Mouse (Mus musculus): ENCODE data around the gene Plekhg1. TPM values are rescaled to one million over a fixed set of nuclear protein-coding genes. Genes with fewer than 3 reads are reported as not detected.

Gene Plekhg1
- polyA plus RNA-seq, 1 experiment, result 2.3 TPM

DNA sequence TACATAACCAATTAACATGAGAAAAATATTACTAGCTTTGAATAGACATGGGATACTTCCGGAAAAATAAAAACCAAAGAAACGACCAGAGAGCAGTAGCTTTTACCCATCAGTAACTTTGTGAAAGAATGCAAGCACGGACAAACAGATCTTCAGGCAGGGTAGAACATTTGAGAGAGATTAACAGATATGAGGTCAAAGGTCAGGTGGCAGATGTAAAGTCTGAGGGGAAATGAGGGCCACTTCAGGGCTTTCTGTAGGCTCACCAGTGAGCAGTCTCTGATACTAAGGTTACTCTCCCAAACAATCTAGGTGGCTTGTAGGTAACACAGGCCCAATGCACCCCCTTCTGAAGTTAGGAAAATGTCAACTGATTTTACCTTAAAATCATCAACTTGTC lies 228.9 kb downstream of the Plekhg1 start:
- TF ChIP-seq CTCF (IDR thresholded peaks at IDR 0.05; ENCODE audit: borderline replicate concordance, control insufficient read depth, extremely low read depth, insufficient read depth, low read length, poor library complexity), result no peak
- TF ChIP-seq POLR2A (IDR thresholded peaks at IDR 0.05; ENCODE audit: control insufficient read depth, extremely low read depth, insufficient read depth, low read length, poor library complexity), result no peak
- WGBS, result 87% methylated on average over 3 of the region's 3 CpGs

GRCm38 (mm10) chr10:3972237-3972636 lies 232.1 kb downstream of the Plekhg1 start:
- no peak for TF ChIP-seq CTCF (IDR thresholded peaks at IDR 0.05; ENCODE audit: borderline replicate concordance, control insufficient read depth, extremely low read depth, insufficient read depth, low read length, poor library complexity)
- TF ChIP-seq POLR2A (IDR thresholded peaks at IDR 0.05; ENCODE audit: control insufficient read depth, extremely low read depth, insufficient read depth, low read length, poor library complexity), result no peak
- no peaks in the 10 kb centered on the region for H3K27me3 ChIP-seq (ENCODE audit: control insufficient read depth, insufficient read depth, low read length)
- H3K27ac ChIP-seq (ENCODE audit: control insufficient read depth, insufficient read depth, low read length), result no peak overlapping the region
- peaks cover 2% of the 10 kb centered on the region; the same call in 1 of the 2 replicates for H3K4me1 ChIP-seq (replicated peaks; ENCODE audit: control insufficient read depth, insufficient read depth, low read length)
- DNase-seq, result no peak
- H3K36me3 ChIP-seq (ENCODE audit: control insufficient read depth, insufficient read depth, low read length), result no peaks in the 10 kb centered on the region
- 74% methylated on average over 9 of the region's 9 CpGs for WGBS
- H3K4me3 ChIP-seq (ENCODE audit: control insufficient read depth, insufficient read depth, low read length), result no peak overlapping the region

More for the DNA sequence above, 228.9 kb downstream of the Plekhg1 start:
- no peak for DNase-seq
- Histone ChIP-seq H3K27ac (ENCODE audit: control insufficient read depth, insufficient read depth, low read length) (no peak overlapping the region), H3K4me3 (ENCODE audit: control insufficient read depth, insufficient read depth, low read length) (no peak overlapping the region), H3K4me1 (replicated peaks; ENCODE audit: control insufficient read depth, insufficient read depth, low read length) (peaks cover 2% of the 10 kb centered on the region; the same call in 1 of the 2 replicates), H3K27me3 (ENCODE audit: control insufficient read depth, insufficient read depth, low read length) (no peaks in the 10 kb centered on the region), H3K36me3 (ENCODE audit: control insufficient read depth, insufficient read depth, low read length) (no peaks in the 10 kb centered on the region)

DNA sequence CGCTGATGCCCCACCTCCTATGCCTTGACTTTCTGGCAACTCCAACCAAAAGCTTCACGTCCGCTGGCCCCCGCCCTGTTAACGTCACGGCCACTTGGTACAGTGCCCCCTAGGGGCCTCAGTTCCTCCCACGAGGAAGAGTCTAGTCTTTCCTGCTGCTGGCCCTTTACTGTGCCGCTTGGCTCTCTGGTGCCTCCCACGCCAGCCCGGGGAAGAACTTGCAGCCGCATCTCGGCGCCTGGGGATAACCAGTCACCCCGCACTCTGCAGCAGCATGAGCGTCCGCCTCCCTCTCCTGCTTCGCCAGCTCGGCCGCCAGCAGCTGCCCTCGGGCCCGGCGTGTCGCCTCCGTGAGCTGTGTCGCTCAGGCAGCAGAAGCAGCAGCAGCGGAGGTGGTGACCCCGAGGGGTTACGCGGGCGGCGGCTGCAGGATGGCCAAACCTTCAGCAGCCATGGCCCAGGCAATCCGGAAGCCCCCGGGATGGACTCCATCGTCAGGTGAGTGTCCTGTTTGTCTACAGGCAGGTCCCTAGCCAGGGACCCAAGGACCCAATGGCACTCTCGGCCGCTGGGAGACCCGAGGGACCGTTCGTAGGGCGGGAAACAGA lies 232.9 kb downstream of the Plekhg1 start, which contains the start of gene Mthfd1l:
Mthfd1l (plus strand) TSS at position 138 of the 608 bp plus-strand sequence.
- H3K36me3 ChIP-seq (ENCODE audit: control insufficient read depth, insufficient read depth, low read length), result no peaks in the 10 kb centered on the region
- H3K27me3 ChIP-seq (ENCODE audit: control insufficient read depth, insufficient read depth, low read length), result no peaks in the 10 kb centered on the region
- TF ChIP-seq CTCF (IDR thresholded peaks at IDR 0.05; ENCODE audit: borderline replicate concordance, control insufficient read depth, extremely low read depth, insufficient read depth, low read length, poor library complexity), result peak; percentile 91
- no peak for TF ChIP-seq POLR2A (IDR thresholded peaks at IDR 0.05; ENCODE audit: control insufficient read depth, extremely low read depth, insufficient read depth, low read length, poor library complexity)
- peaks cover 2% of the 10 kb centered on the region; the same call in 1 of the 2 replicates for H3K4me1 ChIP-seq (replicated peaks; ENCODE audit: control insufficient read depth, insufficient read depth, low read length)
- H3K27ac ChIP-seq (ENCODE audit: control insufficient read depth, insufficient read depth, low read length), result peak within 1 kb of the TSS; percentile 44
- DNase-seq, result peak; percentile 89
- H3K4me3 ChIP-seq (ENCODE audit: control insufficient read depth, insufficient read depth, low read length), result peak within 1 kb of the TSS; percentile 46
- under 1% methylated on average over 40 of the region's 40 CpGs for WGBS

DNA sequence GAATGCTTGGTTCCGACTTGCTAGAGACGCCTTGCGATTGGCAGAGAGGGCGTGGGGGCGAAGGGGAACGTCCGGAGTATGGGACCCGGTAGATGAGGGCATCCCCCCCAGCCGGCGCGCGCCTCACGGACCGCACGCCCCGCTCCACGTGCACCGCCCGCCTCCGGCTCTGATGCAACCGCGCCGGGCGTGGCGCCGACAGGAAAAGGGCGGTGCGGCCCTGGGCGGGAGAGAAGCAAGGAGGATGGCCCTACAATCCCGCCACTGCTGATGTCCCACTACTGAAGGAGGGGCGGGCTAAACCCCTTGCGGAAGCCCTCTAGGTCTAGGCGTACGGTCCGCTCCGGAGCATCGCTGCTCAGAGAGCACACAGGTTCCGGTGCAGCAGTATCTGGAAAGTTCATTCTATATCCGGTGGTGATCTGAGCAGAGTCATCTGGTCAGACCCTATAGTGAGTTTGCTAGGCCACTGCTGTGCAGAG lies 233.5 kb downstream of the Plekhg1 start:
- peak overlapping the region; percentile 46 for H3K4me3 ChIP-seq (ENCODE audit: control insufficient read depth, insufficient read depth, low read length)
- TF ChIP-seq CTCF (IDR thresholded peaks at IDR 0.05; ENCODE audit: borderline replicate concordance, control insufficient read depth, extremely low read depth, insufficient read depth, low read length, poor library complexity) (no peak), POLR2A (IDR thresholded peaks at IDR 0.05; ENCODE audit: control insufficient read depth, extremely low read depth, insufficient read depth, low read length, poor library complexity) (peak; percentile 34; the same call in 1 of the 2 replicates)
- H3K36me3 ChIP-seq (ENCODE audit: control insufficient read depth, insufficient read depth, low read length), result no peaks in the 10 kb centered on the region
- H3K27me3 ChIP-seq (ENCODE audit: control insufficient read depth, insufficient read depth, low read length), result no peaks in the 10 kb centered on the region
- WGBS, result under 1% methylated on average over 39 of the region's 39 CpGs
- peaks cover 2% of the 10 kb centered on the region; the same call in 1 of the 2 replicates for H3K4me1 ChIP-seq (replicated peaks; ENCODE audit: control insufficient read depth, insufficient read depth, low read length)
- DNase-seq, result peak; percentile 85
- H3K27ac ChIP-seq (ENCODE audit: control insufficient read depth, insufficient read depth, low read length), result peak overlapping the region; percentile 44

GRCm38 (mm10) chr10:3974380-3974779 lies 234.2 kb downstream of the Plekhg1 start:
- H3K27ac ChIP-seq (ENCODE audit: control insufficient read depth, insufficient read depth, low read length), result no peak overlapping the region
- H3K27me3 ChIP-seq (ENCODE audit: control insufficient read depth, insufficient read depth, low read length), result no peaks in the 10 kb centered on the region
- TF ChIP-seq CTCF (IDR thresholded peaks at IDR 0.05; ENCODE audit: borderline replicate concordance, control insufficient read depth, extremely low read depth, insufficient read depth, low read length, poor library complexity), result no peak
- no peak for TF ChIP-seq POLR2A (IDR thresholded peaks at IDR 0.05; ENCODE audit: control insufficient read depth, extremely low read depth, insufficient read depth, low read length, poor library complexity)
- 76% methylated on average over 3 of the region's 3 CpGs for WGBS
- no peaks in the 10 kb centered on the region; the same call in 1 of the 2 replicates for H3K36me3 ChIP-seq (ENCODE audit: control insufficient read depth, insufficient read depth, low read length)
- no peak overlapping the region for H3K4me3 ChIP-seq (ENCODE audit: control insufficient read depth, insufficient read depth, low read length)
- H3K4me1 ChIP-seq (replicated peaks; ENCODE audit: control insufficient read depth, insufficient read depth, low read length), result peaks cover 2% of the 10 kb centered on the region; the same call in 1 of the 2 replicates
- no peak for DNase-seq

DNA sequence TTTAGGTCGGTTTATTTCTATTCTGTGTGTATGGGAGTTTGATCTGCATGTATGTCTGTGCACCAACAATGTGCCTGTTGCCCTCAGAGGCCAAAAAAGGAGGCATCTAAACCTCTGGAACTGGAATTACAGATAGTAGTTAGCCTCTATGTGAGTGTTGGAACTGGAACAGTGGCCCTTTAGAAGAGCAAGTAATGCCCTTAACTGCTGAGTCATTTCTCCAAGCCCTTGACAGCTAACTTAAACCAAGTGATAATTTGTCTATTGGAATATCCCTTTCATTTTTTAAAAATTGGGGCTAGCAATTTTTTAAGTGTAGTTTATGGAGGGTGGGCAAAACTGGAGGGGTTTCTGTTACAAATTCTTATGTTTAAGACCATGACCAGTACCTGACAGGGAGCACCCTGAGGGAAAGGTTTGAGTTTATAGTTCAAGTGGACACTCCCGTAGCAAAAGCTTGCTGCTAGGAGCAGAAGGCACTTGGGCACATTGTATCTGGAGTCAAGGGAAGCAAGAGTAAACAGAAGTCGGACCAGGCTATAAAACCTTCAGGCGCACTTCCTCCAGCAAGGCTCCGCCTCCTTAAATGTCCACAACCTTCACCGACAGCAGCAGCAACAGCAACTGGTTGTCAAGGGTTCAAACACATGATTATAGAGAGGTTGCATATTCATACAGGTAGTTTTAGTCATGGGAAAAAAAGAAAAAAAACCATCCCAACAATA lies 235.9 kb downstream of the Plekhg1 start:
- Histone ChIP-seq H3K27ac (ENCODE audit: control insufficient read depth, insufficient read depth, low read length) (no peak overlapping the region), H3K4me3 (ENCODE audit: control insufficient read depth, insufficient read depth, low read length) (no peak overlapping the region), H3K4me1 (replicated peaks; ENCODE audit: control insufficient read depth, insufficient read depth, low read length) (peaks cover 2% of the 10 kb centered on the region; the same call in 1 of the 2 replicates), H3K27me3 (ENCODE audit: control insufficient read depth, insufficient read depth, low read length) (no peaks in the 10 kb centered on the region), H3K36me3 (ENCODE audit: control insufficient read depth, insufficient read depth, low read length) (peaks cover 3% of the 10 kb centered on the region; the same call in 1 of the 2 replicates)
- TF ChIP-seq CTCF (IDR thresholded peaks at IDR 0.05; ENCODE audit: borderline replicate concordance, control insufficient read depth, extremely low read depth, insufficient read depth, low read length, poor library complexity) (no peak), POLR2A (IDR thresholded peaks at IDR 0.05; ENCODE audit: control insufficient read depth, extremely low read depth, insufficient read depth, low read length, poor library complexity) (no peak)
- 74% methylated on average over 6 of the region's 6 CpGs for whole genome bisulfite sequencing
- no peak for DNase-seq

Measured in thymus, adult 2 months (tissue).